Mouse (Mus musculus) erythroblast, embryonic 14.5 days (primary cell): ENCODE measurements around the gene Eef2. TPM values are rescaled to one million over a fixed set of nuclear protein-coding genes. Genes with fewer than 3 reads are reported as not detected.

Source experiments
- H3K27me3 ChIP-seq: 2 replicates; pipeline ENCODE4 v1.6.1; 2012; ENCODE audit warnings: inconsistent platforms; ENCODE audit not compliant: control insufficient read depth
- H3K36me3 ChIP-seq: 2 replicates; pipeline ENCODE4 v1.6.1; 2012; ENCODE audit warnings: mild to moderate bottlenecking, inconsistent platforms; ENCODE audit not compliant: control insufficient read depth
- H3K4me1 ChIP-seq: 2 replicates; pipeline ENCODE4 v1.6.1; 2012; ENCODE audit warnings: inconsistent platforms; ENCODE audit not compliant: control insufficient read depth
- H3K4me3 ChIP-seq: replicated peaks from 2 replicates; pipeline ENCODE3; 2012; ENCODE audit warnings: moderate library complexity, mild to moderate bottlenecking, inconsistent platforms
- H3K9me3 ChIP-seq: 2 replicates; pipeline ENCODE4 v1.6.1; 2012; ENCODE audit warnings: low read length, inconsistent platforms, mixed read lengths; ENCODE audit not compliant: control insufficient read depth
- GATA1 ChIP-seq: IDR thresholded peaks from 2 replicates; pipeline ENCODE4 v1.6.1; 2012; ENCODE audit warnings: low read length, inconsistent platforms, mixed read lengths
- TAL1 ChIP-seq: IDR thresholded peaks from 3 replicates; pipeline ENCODE4 v1.6.1; 2012; ENCODE audit warnings: low read length, inconsistent platforms, mixed read lengths
- polyA plus RNA-seq: library from polyadenylated mRNA; stranded (reverse); fragments of >175 nt; gene quantifications from 2 replicates; pipeline ENCODE4 v1.2.3, GENCODE M21; 2012

Eef2 gene
- polyA plus RNA-seq, 1 experiment: 124 TPM

DNA sequence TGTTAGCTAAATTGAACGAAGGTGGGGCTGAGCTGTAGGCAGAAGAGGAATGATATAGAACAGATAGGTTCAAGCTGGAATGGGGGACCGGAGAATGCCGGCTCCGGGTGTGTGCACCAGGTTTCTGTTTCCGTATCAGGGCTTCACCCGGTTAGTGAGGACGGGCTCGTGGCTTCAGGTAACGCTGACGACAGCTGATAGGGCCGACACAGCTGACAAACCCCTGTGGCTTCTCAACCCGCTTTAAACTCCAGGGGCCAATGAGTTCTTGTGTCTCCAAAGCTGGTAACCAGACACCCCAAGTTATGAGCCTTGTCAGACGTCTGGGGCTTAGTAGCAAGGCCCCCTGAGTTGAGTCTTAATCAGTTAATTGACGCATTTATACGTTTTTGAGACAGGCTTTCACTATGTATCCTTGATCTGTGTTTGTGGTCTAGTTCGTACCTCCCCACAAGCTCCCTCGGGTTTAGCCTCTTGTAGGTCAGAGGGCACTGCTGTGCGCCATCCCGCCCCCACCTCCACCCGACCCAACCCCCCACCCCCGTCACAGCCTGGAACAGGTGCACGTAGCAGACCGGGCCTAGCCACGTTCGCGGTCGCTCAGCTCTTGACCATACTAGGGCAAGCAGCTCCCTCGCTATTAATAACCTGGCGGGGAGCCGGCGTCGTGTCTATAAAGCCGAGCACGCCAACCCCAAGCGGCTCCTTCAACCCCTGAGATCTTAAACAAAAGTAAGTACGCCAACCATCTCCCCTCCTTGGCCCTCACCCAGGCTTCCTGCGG, 17.8 kb downstream of the Eef2 start:
- peaks cover 57% of the 10 kb centered on the region for H3K4me1 ChIP-seq
- no peak overlapping the region for H3K4me3 ChIP-seq
- H3K36me3 ChIP-seq: peaks cover 21% of the 10 kb centered on the region
- peaks cover 61% of the 10 kb centered on the region for H3K27me3 ChIP-seq
- TF ChIP-seq GATA1 (no peak), TAL1 (no peak)
- H3K9me3 ChIP-seq: peaks cover 3% of the 10 kb centered on the region; the same call in 1 of the 2 replicates

DNA sequence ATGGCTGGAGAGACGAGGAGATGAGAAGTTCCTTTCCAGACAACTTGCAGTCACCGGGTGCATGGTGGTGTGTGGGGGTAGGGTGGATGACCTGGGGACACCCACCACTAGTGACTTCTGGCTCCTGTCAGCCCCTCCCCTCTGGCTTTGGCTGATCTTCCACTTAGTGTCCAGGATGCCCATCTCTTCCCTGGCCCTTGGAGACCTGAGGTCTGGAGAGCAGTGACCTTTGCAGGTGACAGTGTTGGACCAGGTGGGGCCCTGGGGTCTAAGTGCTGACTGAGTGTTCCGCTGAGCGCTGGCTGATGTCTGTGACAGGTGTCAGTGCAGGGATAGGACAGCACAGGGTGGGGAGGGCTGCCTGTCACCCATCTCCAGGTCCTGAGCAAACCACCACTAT, 18.9 kb downstream of the Eef2 start:
- Histone ChIP-seq H3K36me3 (peaks cover 13% of the 10 kb centered on the region), H3K4me1 (peaks cover 49% of the 10 kb centered on the region), H3K9me3 (peaks cover 3% of the 10 kb centered on the region; the same call in 1 of the 2 replicates), H3K4me3 (no peak overlapping the region), H3K27me3 (peaks cover 64% of the 10 kb centered on the region)
- TF ChIP-seq GATA1: no peak
- TF ChIP-seq TAL1: no peak

DNA sequence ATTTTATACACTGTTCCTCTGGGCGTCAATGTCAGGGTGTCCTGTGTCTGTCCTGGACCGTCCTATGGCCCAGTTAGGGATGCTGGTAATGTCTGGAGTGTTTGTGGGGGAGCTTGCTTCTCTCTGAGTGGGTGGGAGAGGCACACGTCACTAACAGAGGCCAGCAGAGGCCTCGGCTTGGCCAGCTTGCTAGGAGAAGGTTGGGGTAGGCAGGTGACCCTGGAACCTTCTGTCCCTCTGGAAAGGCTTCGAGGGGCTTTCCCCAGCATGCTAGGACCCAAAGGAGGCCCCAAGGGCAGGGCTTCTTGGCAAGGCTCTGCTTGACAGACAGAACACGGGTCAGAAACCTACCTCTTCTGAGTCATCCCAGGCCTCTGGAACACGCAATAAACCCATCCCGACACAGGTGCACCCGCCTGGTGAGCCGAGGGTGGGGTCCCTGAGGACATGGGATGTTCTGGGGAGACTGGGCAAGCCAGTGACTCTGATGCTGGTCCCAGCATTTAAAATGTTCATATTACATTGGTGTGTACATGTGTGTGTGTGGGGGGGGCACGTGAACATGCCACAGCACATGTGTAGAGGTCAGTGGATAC, 20.1 kb downstream of the Eef2 start:
- TF ChIP-seq TAL1 (no peak), GATA1 (no peak)
- H3K4me3 ChIP-seq: no peak overlapping the region
- H3K9me3 ChIP-seq: peaks cover 3% of the 10 kb centered on the region; the same call in 1 of the 2 replicates
- H3K27me3 ChIP-seq: peaks cover 64% of the 10 kb centered on the region
- H3K4me1 ChIP-seq: peaks cover 37% of the 10 kb centered on the region
- peaks cover under 1% of the 10 kb centered on the region; the same call in 1 of the 2 replicates for H3K36me3 ChIP-seq

DNA sequence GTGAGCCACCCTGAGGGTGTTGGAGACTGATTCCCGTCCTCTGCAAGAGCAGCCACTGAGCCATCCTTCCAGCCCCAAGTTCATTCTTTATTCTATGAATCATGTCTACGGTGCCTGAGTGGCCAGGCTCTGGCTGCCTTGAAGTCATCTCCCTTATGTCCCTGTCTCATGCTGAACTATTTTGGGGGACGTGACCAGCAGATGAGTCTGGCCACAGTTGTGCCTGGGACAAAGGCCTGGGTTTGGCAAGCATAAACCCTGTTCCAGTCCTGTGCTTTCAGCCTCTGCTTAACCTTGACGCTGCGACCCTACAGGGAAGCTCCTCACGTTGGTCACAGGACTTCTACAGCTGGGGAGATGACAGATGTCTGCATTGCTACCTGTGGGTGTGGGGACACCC, 20.9 kb downstream of the Eef2 start:
- Histone ChIP-seq H3K4me1 (peaks cover 34% of the 10 kb centered on the region), H3K4me3 (no peak overlapping the region), H3K9me3 (peaks cover 3% of the 10 kb centered on the region; the same call in 1 of the 2 replicates), H3K27me3 (peaks cover 63% of the 10 kb centered on the region), H3K36me3 (no peaks in the 10 kb centered on the region)
- TF ChIP-seq TAL1: no peak
- TF ChIP-seq GATA1: no peak

DNA sequence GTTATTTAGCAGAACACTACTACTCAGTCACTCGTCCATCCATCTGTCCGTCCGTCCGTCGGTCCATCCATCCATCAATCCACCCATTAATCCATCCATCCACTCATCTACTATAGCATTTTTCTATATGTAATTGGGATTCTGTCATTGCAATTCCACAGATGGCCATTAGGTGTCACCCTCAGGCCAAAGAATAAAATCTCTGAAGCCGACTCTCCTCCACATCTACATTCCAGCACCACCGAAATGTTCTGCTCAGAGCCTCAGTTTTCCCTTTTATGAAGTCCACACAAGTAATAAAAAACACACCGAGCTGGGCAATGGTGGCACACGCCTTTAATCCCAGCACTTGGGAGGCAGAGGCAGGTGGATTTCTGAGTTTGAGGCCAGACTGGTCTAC, 21.8 kb downstream of the Eef2 start:
- TF ChIP-seq TAL1 (no peak), GATA1 (no peak)
- no peak overlapping the region for H3K4me3 ChIP-seq

DNA sequence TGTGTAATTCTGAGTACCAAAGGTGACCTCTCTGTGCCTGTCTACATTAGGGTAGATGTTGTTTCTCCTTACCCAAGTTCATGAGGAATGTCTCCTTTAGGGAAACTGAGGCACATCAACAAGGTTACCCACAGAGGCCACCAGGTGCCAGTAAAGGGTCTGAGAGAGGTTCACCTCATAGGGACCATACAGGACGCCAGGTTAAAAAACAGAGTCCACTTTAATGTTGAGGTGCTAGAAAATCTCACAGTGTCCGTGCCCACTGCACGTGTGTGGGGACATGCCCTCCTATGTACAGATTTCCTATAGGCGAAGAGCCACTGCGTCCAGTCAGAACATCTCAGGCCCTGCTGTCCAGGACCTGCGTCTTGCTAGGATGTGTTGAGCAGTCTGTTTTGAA, 22.6 kb downstream of the Eef2 start:
- Histone ChIP-seq H3K36me3 (no peaks in the 10 kb centered on the region), H3K4me1 (peaks cover 35% of the 10 kb centered on the region), H3K27me3 (peaks cover 46% of the 10 kb centered on the region), H3K4me3 (no peak overlapping the region), H3K9me3 (no peaks in the 10 kb centered on the region)
- no peak for TF ChIP-seq TAL1

More for the DNA sequence above, 21.8 kb downstream of the Eef2 start:
- H3K36me3 ChIP-seq: no peaks in the 10 kb centered on the region
- peaks cover 33% of the 10 kb centered on the region for H3K4me1 ChIP-seq
- H3K9me3 ChIP-seq: peaks cover 2% of the 10 kb centered on the region; the same call in 1 of the 2 replicates
- H3K27me3 ChIP-seq: peaks cover 54% of the 10 kb centered on the region

DNA sequence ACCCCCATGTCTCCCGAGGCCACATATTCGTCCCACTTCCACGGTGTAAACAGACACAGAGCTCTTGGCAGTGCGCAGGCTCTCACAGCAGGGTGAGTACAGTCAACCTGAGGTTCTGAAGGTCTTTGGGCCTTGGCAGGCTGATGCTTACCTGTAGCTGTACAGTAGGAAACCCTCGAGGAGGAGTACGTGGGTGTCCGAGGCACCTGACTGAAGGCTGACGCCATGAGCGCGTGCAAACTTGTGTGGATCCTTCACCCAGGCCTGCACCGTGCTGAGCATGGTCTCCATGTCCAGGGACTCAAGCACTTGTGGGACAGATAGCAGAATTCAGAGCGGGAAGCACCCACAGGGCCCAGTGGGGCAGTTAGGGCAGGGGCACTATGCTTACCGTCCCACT, 23.7 kb downstream of the Eef2 start:
- TF ChIP-seq TAL1 (no peak), GATA1 (no peak)
- H3K4me1 ChIP-seq: peaks cover 31% of the 10 kb centered on the region

DNA sequence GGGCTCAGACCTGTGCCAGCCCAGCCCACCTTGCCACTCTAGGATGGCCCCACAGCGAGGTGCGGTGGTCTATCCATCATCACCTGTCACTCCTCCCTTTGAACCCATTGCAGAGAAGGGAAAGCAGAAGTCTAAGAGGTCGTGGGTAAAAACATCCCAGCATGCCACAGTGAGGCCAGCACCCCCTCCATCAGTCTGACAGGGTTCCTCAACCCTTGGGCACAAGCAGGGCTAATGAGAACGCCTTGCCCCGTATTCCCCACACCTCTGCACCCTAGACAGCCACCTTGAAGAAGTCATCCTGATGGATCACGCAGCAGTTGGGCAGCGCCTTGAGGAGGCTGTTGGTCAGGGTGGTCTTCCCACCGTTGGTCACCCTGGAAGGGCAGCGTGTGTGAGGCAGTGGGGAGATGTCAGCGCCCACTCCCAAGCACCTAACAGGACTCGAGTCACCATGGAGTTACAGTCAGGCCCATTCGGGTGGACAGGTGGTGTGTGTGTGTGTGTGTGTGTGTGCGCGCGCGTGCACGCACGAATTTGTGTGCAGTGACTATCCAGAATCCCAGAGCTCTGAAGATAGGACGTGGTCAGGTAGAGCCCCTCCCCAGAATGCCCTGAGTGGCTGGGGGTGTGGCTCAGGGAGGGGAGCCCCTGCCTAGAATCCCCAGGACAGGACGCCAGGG, 24.3 kb downstream of the Eef2 start:
- peaks cover 25% of the 10 kb centered on the region for H3K4me1 ChIP-seq
- H3K36me3 ChIP-seq: no peaks in the 10 kb centered on the region
- H3K27me3 ChIP-seq: peaks cover 29% of the 10 kb centered on the region
- TF ChIP-seq TAL1: no peak
- TF ChIP-seq GATA1: no peak
- no peaks in the 10 kb centered on the region for H3K9me3 ChIP-seq
- H3K4me3 ChIP-seq: no peak overlapping the region

More for the DNA sequence above, 23.7 kb downstream of the Eef2 start:
- Histone ChIP-seq H3K27me3 (peaks cover 35% of the 10 kb centered on the region), H3K36me3 (no peaks in the 10 kb centered on the region), H3K4me3 (no peak overlapping the region), H3K9me3 (no peaks in the 10 kb centered on the region)
